Mouse (Mus musculus) neutrophil, adult 5-6 weeks (primary cell): ENCODE results near the gene Cap2. TPM values are rescaled to one million over a fixed set of nuclear protein-coding genes. Genes with fewer than 3 reads are reported as not detected.

Source experiments
- ATAC-seq: fragments of 151-379, 151-347 bp; 2 replicates; pipeline ENCODE4 v1.8.0; 2017; ENCODE audit warnings: mild to moderate bottlenecking, moderate TSS enrichment; ENCODE audit not compliant: insufficient number of reproducible peaks, poor library complexity, low FRiP score, severe bottlenecking; ENCODE audit errors: extremely low read depth
- total RNA-seq: library from RNA; stranded (forward); fragments of 200-1000 nt; gene quantifications from 2 replicates; pipeline ENCODE4 v1.2.3, GENCODE M21; 2017

Gene Cap2
- total RNA-seq, 1 experiment from 2014 or later: 0.23 TPM

DNA sequence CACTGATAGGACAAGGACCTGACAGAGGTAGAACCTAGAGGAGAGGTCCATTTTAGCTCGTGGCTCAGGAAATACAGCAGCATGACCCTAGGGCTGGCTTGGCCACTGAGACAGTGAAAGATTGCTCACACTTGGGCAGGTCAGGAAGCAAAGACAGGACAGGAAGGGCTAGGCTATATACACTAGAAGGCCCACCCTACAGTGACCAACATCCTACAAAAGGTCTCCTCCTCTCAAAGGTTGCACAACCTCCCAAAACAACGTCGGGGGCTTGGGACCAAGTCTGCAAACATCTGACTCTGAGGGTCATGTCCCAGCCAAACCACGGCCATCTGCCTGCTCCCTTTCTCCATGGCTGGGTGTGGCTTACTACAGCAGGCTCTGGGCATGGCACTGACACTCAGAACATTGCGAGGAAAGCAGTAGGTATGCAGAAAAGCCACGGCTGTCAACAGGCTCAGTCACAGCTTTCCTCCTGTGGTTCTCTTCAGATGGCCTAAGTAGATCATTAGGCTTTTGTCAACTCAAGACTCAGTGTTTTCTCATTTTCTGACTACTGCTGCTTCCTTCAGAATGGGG, 112.1 kb downstream of the Cap2 start:
- no peak for ATAC-seq

GRCm38 (mm10) chr13:46616673-46617362, 115.2 kb downstream of the Cap2 start:
- peak; percentile 56 for ATAC-seq

- ATAC-seq: peak; percentile 79
These were observed 118.0 kb downstream of the Cap2 start for GRCm38 (mm10) chr13:46619633-46620032.

DNA sequence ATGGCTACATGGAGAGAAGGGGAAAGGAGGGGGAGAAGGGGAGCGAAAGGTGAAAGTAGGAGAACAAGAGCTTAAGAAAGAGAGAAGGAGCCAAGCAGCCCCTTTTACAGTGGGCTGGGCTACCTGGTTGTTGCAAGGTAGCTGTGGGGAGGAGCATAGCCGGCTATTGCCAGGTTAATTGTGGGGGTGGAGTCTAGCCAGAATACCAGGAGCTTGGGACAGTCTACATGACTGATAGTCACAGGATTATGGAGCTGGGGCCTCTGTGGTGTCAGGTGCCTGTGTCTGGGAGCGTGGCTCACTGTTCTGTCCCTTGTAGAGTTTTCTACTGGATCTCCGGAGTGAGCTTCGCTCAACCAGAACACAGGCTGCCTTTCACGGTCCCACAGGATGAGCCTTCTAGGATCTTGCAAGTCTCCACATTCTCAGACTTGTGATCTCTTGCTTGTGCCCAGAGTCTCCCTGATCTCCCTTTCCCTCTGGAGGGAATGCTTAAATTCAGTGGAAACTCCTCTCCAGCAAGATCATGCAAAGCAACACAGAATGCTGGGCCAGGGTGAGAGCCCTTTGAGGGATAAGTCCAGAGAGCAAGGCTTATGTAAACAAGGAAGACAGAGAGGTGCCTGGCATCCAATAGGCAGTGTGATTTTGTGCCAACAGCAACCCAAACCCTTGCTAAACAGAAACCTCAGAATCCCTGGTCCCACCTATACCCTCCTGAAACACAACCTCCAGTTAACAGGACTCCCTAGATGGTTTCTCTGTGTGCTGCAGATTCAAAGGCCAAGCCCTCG, 119.5 kb downstream of the Cap2 start:
- ATAC-seq: no peak

- ATAC-seq: no peak
These were observed 125.0 kb downstream of the Cap2 start for GRCm38 (mm10) chr13:46626608-46627007.

DNA sequence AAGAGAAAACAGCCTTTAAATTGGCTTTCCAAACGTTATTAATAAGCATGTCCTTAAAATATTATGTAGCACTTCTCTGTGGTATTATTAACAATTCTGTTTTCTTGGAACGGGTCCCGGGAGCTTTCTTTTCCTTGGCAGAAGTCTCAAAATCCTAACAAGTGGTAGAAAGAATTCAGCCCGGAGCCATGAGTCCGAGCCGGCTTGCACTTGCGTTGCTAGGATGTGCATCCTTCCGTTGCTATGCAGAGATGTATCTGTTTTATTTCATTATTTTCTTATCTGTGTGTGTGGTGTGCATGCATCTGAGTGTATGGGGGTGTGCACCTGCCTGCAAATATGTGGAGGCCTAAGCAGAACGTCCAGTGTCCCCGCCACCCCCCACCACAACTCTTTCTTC, 126.2 kb downstream of the Cap2 start:
- ATAC-seq: no peak

DNA sequence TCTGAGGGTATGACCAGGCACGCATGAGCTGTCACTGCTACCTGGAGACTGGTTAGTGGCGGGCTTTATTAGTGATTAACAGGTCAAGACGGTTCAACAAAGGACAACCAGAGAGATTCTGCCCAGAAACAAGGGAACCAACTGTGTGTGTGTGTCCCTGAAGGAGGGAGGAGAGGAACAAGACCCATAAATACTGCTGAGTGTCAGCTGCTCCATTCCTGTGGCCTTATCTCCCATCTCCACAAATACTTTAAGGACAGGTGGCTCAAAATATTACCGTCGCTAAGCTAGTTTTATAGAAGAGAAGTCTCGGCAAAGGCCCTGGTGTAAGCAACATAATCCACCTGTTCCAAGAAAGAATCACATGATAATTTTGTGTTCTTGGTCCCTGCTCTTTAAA, 127.7 kb downstream of the Cap2 start:
- no peak for ATAC-seq

DNA sequence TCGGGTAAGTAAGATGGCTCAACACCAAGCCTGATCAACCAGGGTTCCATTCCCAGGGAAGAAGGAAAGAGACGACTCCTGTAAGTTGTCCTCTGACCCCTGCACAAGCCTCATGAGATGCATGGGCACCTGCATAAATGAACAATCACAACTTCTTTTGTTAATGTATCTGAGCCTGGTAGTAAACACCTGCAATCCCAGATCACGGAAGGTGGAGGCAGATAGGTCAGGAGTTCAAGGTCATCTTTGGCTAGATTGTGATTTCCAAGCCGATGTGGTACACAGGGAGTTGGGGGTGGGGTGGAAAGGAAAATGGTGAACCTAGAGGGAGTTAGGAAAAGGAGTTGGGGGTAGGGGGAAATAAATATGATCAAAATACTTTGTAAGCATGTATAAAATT, 131.1 kb downstream of the Cap2 start:
- ATAC-seq: no peak

GRCm38 (mm10) chr13:46633320-46634132, 131.9 kb downstream of the Cap2 start:
- no peak for ATAC-seq

GRCm38 (mm10) chr13:46634133-46634488, 132.5 kb downstream of the Cap2 start:
- ATAC-seq: peak; percentile 45

GRCm38 (mm10) chr13:46640608-46641468, 139.2 kb downstream of the Cap2 start:
- ATAC-seq: no peak

GRCm38 (mm10) chr13:46642318-46642717, 140.7 kb downstream of the Cap2 start:
- no peak for ATAC-seq

DNA sequence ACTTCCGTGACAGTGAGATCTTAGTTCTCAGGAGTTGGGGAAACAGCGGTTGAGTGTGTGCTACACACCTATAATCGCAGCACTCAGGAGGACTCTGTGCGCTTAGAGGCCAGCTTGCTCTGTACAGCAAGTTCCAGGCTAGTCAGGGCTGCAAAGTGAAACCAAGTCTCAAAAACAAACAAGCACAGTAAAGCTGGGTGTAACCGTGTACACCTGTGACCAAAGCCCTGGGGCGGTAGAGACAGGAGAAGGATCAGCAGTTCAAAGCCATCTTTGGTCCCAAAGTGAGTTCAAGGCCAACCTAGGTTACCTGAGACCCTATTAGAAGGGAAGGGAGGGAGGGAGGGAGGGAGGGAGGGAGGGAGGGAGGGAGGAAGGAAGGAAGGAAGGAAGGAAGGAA, 142.5 kb downstream of the Cap2 start:
- no peak for ATAC-seq

- ATAC-seq: no peak
These were observed 143.8 kb downstream of the Cap2 start for GRCm38 (mm10) chr13:46645476-46645875.

DNA sequence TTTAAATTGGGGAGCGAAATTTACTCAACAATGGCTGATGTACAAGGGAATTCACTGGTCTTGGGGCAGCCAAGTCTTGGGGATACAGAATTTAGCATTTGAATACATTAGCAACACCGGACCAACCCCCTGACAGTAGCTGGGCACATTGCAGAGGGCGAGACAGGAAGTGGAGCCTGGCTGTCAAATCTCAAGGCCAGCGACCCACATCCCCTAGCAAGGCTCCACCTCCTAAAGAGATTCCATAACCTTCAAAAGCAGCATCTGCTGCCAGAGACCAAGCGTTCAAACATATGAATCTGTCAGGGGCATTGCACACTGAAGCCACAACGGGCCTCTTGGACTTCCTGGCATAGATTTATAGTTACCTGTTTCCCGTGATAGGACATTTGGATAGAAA, 150.2 kb downstream of the Cap2 start:
- no peak for ATAC-seq

DNA sequence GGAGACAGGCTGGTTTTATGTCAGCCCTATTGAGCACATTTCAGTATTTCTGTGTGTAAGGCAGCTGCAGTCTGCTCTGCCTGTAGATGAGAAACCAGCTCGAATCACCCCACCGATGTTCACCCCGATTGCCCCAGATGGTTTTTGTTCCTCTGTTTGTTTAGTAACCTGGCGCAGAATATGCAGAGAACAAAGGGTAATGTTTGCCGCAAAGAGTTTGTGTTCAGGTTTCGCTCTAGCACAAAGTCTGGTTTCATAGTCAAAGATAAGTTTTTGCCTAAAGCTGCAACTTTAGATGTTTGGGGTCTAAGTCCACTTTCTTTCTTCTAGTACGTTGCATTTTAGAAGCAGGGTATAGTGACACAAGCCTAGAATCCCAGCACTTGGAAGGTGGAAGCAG, 151.0 kb downstream of the Cap2 start:
- no peak for ATAC-seq

DNA sequence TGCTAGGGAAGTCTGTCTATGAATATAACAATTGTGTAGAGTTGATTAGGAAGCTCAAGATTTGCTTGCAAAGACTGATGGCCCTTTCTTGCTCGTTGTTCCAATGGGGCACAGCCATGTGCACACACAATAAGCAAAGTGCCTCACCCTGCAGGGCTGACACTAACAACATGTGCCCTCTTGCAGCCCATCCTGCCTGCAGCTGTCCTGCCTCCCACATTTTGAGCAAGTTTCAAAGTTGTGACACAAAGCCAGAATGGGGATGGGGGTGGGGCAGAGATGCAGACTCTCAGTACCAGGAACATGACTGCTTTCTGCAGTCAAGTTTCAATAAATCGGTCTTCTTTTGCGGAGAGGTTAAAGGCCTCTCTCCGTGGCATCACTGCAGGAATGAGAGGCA, 152.0 kb downstream of the Cap2 start:
- ATAC-seq: no peak

DNA sequence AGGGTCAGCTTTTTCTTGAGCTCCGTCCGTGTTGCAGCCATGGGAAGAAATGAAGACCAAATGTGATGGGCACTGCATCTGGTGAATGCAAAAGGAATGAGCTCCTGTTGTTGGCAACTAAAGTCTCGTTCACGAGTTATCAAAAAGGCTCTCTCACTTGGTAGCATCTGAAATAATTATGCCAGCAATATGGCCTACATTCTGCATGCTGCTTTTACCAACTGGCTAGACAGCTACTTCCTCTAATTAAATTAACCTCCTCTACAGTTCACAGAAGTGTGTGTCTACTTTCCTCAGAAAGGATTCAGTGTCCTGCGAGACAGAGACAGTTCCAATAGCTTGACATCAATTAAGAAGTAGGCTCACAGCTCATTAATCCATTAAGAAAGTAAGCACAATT, 152.9 kb downstream of the Cap2 start:
- ATAC-seq: no peak

DNA sequence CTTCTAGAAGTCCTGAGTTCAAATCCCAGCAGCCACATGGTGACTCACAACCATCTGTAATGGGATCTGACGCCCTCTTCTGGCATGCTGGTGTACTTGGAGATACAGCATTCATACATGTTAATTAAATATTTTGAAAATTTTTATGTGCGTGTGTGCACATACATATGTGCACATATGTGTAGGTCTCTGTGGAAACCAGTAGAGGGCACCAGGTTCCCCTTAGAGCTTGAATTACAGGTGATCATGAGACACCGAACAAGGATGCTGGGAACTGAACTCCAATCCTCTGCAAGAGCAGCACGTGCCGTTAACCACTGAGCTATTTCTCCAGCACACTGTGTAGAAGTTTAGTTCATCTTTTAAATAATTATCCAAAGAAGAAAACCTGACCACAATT, 157.6 kb downstream of the Cap2 start:
- ATAC-seq: no peak
